Mouse (Mus musculus) liver, postnatal 0 days (tissue): ENCODE data around the gene Irf3. TPM values are rescaled to one million over a fixed set of nuclear protein-coding genes. Genes with fewer than 3 reads are reported as not detected.

ENCODE experiments used
- ATAC-seq: fragments of 200-750 bp; cut with Nextera tagmentation; 2 replicates; pipeline ENCODE4 v1.8.0; 2017; ENCODE audit warnings: mild to moderate bottlenecking, moderate library complexity
- DNase-seq: peaks from one replicate; pipeline ENCODE4 v3.0.0-alpha.2; 2016
- H3K27ac ChIP-seq: fragments of 300-500 bp; sonication (generic); 2 replicates; pipeline ENCODE4 v1.5.1; 2014; ENCODE audit warnings: antibody characterized with exemption, moderate library complexity, mild to moderate bottlenecking, low read depth
- H3K27me3 ChIP-seq: fragments of 300-500 bp; sonication (generic); 2 replicates; pipeline ENCODE4 v1.6.1; 2014; ENCODE audit warnings: low read length, control low read depth, mixed read lengths; ENCODE audit not compliant: insufficient read depth
- H3K36me3 ChIP-seq: fragments of 300-500 bp; sonication (generic); replicated peaks from 2 replicates; pipeline ENCODE4 v1.6.1; 2014; ENCODE audit warnings: mild to moderate bottlenecking, control low read depth, low read length, moderate library complexity, mixed read lengths; ENCODE audit not compliant: insufficient read depth
- H3K4me1 ChIP-seq: fragments of 300-500 bp; sonication (generic); 2 replicates; pipeline ENCODE4 v1.6.1; 2014; ENCODE audit warnings: antibody characterized with exemption, mild to moderate bottlenecking, control low read depth; ENCODE audit not compliant: insufficient read depth
- H3K4me2 ChIP-seq: fragments of 300-500 bp; sonication (generic); 2 replicates; pipeline ENCODE4 v1.6.1; 2014; ENCODE audit warnings: low read depth, mild to moderate bottlenecking, low read length, moderate library complexity, mixed read lengths
- H3K4me3 ChIP-seq: fragments of 300-500 bp; sonication (generic); 2 replicates; pipeline ENCODE4 v1.5.1; 2014; ENCODE audit warnings: low read depth, low read length
- H3K9ac ChIP-seq: fragments of 300-500 bp; sonication (generic); replicated peaks from 2 replicates; pipeline ENCODE4 v1.6.1; 2014; ENCODE audit warnings: mild to moderate bottlenecking, moderate library complexity
- H3K9me3 ChIP-seq: fragments of 300-500 bp; sonication (generic); 2 replicates; pipeline ENCODE4 v1.6.1; 2016; ENCODE audit warnings: mild to moderate bottlenecking, control low read depth, low read length, mixed read lengths
- CTCF ChIP-seq: sonication (generic); IDR thresholded peaks from 2 replicates; pipeline ENCODE4 v1.5.1; 2016; ENCODE audit warnings: antibody characterized with exemption, low read depth
- EP300 ChIP-seq: IDR thresholded peaks from 2 replicates; pipeline ENCODE4 v1.6.1; 2016; ENCODE audit warnings: antibody characterized with exemption, low read depth, mild to moderate bottlenecking
- WGBS: fragments of 180-500 bp; shearing (Covaris S2); extraction: QIAGEN DNeasy Blood & Tissue Kit; methylation state at CpG from one replicate; pipeline ENCODE4 v1.1.7; 2014; ENCODE audit not compliant: insufficient replicate concordance; 5-methylcytosine and 5-hydroxymethylcytosine counted together
- polyA plus RNA-seq: library from polyadenylated mRNA; unstranded; fragments of >200 nt; fragmentation: Nextera tagmentation; extraction: Ambion mirVana; gene quantifications from 2 replicates; pipeline ENCODE4 v1.2.1, GENCODE M21; 2015

Gene Irf3
- polyA plus RNA-seq, 1 experiment from 2014 or later, result 35.9 TPM

GRCm38 (mm10) chr7:45038411-45038810, 41.0 kb downstream of the Irf3 start:
- H3K4me3 ChIP-seq, result no peak overlapping the region
- TF ChIP-seq EP300 (no peak), CTCF (no peak)
- 89% methylated on average over 9 of the region's 9 CpGs for WGBS

GRCm38 (mm10) chr7:45040851-45041250, 43.4 kb downstream of the Irf3 start:
- Histone ChIP-seq H3K9ac (no peak overlapping the region), H3K27me3 (no peaks in the 10 kb centered on the region), H3K4me2 (no peak overlapping the region), H3K4me3 (no peak overlapping the region), H3K36me3 (peaks cover 50% of the 10 kb centered on the region), H3K9me3 (no peaks in the 10 kb centered on the region), H3K4me1 (no peaks in the 10 kb centered on the region), H3K27ac (no peak overlapping the region)
- TF ChIP-seq CTCF (no peak), EP300 (no peak)
- ATAC-seq (no peak), DNase-seq (no peak)
- 84% methylated on average over 9 of the region's 9 CpGs for WGBS

More at GRCm38 (mm10) chr7:45038411-45038810, 41.0 kb downstream of the Irf3 start:
- H3K9me3 ChIP-seq, result no peaks in the 10 kb centered on the region
- no peak overlapping the region for H3K9ac ChIP-seq
- no peak overlapping the region for H3K27ac ChIP-seq
- H3K4me2 ChIP-seq, result no peak overlapping the region
- no peaks in the 10 kb centered on the region for H3K4me1 ChIP-seq
- no peak for DNase-seq
- H3K36me3 ChIP-seq, result peaks cover 68% of the 10 kb centered on the region
- H3K27me3 ChIP-seq, result no peaks in the 10 kb centered on the region
- no peak for ATAC-seq

GRCm38 (mm10) chr7:45043307-45043706, 45.9 kb downstream of the Irf3 start:
- Histone ChIP-seq H3K4me3 (no peak overlapping the region), H3K4me1 (no peaks in the 10 kb centered on the region), H3K9ac (no peak overlapping the region), H3K36me3 (peaks cover 53% of the 10 kb centered on the region), H3K9me3 (no peaks in the 10 kb centered on the region), H3K4me2 (no peak overlapping the region), H3K27me3 (no peaks in the 10 kb centered on the region), H3K27ac (no peak overlapping the region)
- DNase-seq, result no peak
- WGBS, result 89% methylated on average over 14 of the region's 14 CpGs
- no peak for TF ChIP-seq EP300
- TF ChIP-seq CTCF, result no peak
- ATAC-seq, result no peak

GRCm38 (mm10) chr7:45045741-45046140, 48.3 kb downstream of the Irf3 start:
- H3K9me3 ChIP-seq, result no peaks in the 10 kb centered on the region
- no peaks in the 10 kb centered on the region for H3K27me3 ChIP-seq
- TF ChIP-seq EP300, result no peak
- no peak for TF ChIP-seq CTCF
- H3K36me3 ChIP-seq, result peaks cover 65% of the 10 kb centered on the region
- ATAC-seq (no peak), DNase-seq (no peak)
- H3K4me2 ChIP-seq, result no peak overlapping the region
- H3K4me1 ChIP-seq, result no peaks in the 10 kb centered on the region; the same call in 1 of the 2 replicates
- WGBS, result 94% methylated on average over 22 of the region's 22 CpGs
- no peak overlapping the region for H3K27ac ChIP-seq
- no peak overlapping the region for H3K4me3 ChIP-seq
- H3K9ac ChIP-seq, result no peak overlapping the region

- peaks cover 54% of the 10 kb centered on the region for H3K36me3 ChIP-seq
- 91% methylated on average over 26 of the region's 26 CpGs for WGBS
- no peaks in the 10 kb centered on the region for H3K9me3 ChIP-seq
- no peaks in the 10 kb centered on the region for H3K27me3 ChIP-seq
- H3K4me3 ChIP-seq, result no peak overlapping the region
- H3K9ac ChIP-seq, result no peak overlapping the region
- TF ChIP-seq EP300 (no peak), CTCF (no peak)
- no peak overlapping the region for H3K4me2 ChIP-seq
- H3K4me1 ChIP-seq, result peaks cover 11% of the 10 kb centered on the region
- DNase-seq (no peak), ATAC-seq (no peak)
- no peak overlapping the region for H3K27ac ChIP-seq
Observed at GRCm38 (mm10) chr7:45046853-45047350, 49.5 kb downstream of the Irf3 start.

- Histone ChIP-seq H3K4me3 (no peak overlapping the region), H3K36me3 (peaks cover 49% of the 10 kb centered on the region), H3K27ac (no peak overlapping the region), H3K9me3 (no peaks in the 10 kb centered on the region), H3K4me2 (no peak overlapping the region), H3K27me3 (no peaks in the 10 kb centered on the region), H3K9ac (no peak overlapping the region), H3K4me1 (peaks cover 16% of the 10 kb centered on the region)
- TF ChIP-seq CTCF (no peak), EP300 (no peak)
- DNase-seq (no peak), ATAC-seq (no peak)
- WGBS, result 94% methylated on average over 14 of the region's 14 CpGs
Observed at GRCm38 (mm10) chr7:45047491-45047890, 50.0 kb downstream of the Irf3 start.
